Mouse (Mus musculus): Measurements from ENCODE around the gene Gm17349. TPM values are rescaled to one million over a fixed set of nuclear protein-coding genes. Genes with fewer than 3 reads are reported as not detected.
"Not testable (repeated sequence)": the region's sequence is repeated elsewhere in the genome, so short reads cannot be mapped to it uniquely, and the experiment has no call there.

The Gm17349 gene
- polyA plus RNA-seq, 1 experiment from 2014 or later, result not detected

DNA sequence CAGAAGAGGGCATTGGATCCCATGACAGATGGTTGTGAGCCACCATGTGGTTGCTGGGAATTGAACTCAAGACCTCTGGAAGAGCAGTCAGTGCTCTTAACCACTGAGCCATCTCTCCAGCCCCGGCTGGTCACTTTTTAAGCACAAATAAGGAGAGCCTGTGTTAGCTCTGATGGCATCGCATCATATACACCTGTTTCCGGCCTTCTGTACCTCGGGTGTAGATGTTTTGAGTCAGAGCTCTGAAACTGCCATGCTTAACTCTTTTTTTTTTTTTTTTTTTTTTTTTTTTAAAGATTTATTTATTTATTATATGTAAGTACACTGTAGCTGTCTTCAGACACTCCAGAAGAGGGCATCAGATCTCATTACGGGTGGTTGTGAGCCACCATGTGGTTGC, 21.7 kb upstream of the Gm17349 start:
- H3K36me3 ChIP-seq, result peaks cover 31% of the 10 kb centered on the region
- not testable (repeated sequence) for H3K9ac ChIP-seq; H3K4me2 ChIP-seq (replicated peaks); ATAC-seq (ENCODE audit: insufficient number of reproducible peaks, low FRiP score, low TSS enrichment, low read depth); H3K9me3 ChIP-seq (replicated peaks); H3K4me3 ChIP-seq (replicated peaks); H3K27ac ChIP-seq (replicated peaks); H3K27me3 ChIP-seq
- peaks cover 30% of the 10 kb centered on the region for H3K4me1 ChIP-seq
- WGBS, result 93% methylated on average over 5 of the region's 5 CpGs

DNA sequence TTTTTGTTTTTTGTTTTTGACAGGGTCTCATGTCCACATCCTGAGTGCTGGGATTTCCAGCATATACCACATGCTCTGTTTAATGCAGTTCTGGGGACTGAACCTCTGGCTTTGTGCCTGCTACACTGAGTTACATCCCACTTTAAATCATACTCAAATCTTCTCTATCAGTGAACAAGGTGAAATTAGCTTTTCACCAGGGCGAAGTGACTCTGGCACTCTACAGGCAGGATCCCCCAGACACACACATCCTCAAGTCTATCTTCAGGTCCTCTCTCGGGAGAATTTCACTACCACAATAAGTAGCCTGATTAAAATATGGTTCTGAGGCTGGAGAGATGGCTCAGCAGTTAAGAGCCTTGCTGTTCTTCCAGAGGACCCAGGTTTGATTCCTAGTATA, 21.3 kb upstream of the Gm17349 start:
- H3K4me3 ChIP-seq (replicated peaks), result peak overlapping the region; percentile 93
- WGBS, result 73% methylated on average over 2 of the region's 2 CpGs
- H3K9ac ChIP-seq, result no peak overlapping the region
- H3K4me1 ChIP-seq, result peaks cover 30% of the 10 kb centered on the region
- no peaks in the 10 kb centered on the region for H3K27me3 ChIP-seq
- no peak for ATAC-seq (ENCODE audit: insufficient number of reproducible peaks, low FRiP score, low TSS enrichment, low read depth)
- H3K4me2 ChIP-seq (replicated peaks), result peak overlapping the region; percentile 79
- H3K27ac ChIP-seq (replicated peaks), result no peak overlapping the region
- H3K9me3 ChIP-seq (replicated peaks), result no peaks in the 10 kb centered on the region
- H3K36me3 ChIP-seq, result peaks cover 31% of the 10 kb centered on the region

DNA sequence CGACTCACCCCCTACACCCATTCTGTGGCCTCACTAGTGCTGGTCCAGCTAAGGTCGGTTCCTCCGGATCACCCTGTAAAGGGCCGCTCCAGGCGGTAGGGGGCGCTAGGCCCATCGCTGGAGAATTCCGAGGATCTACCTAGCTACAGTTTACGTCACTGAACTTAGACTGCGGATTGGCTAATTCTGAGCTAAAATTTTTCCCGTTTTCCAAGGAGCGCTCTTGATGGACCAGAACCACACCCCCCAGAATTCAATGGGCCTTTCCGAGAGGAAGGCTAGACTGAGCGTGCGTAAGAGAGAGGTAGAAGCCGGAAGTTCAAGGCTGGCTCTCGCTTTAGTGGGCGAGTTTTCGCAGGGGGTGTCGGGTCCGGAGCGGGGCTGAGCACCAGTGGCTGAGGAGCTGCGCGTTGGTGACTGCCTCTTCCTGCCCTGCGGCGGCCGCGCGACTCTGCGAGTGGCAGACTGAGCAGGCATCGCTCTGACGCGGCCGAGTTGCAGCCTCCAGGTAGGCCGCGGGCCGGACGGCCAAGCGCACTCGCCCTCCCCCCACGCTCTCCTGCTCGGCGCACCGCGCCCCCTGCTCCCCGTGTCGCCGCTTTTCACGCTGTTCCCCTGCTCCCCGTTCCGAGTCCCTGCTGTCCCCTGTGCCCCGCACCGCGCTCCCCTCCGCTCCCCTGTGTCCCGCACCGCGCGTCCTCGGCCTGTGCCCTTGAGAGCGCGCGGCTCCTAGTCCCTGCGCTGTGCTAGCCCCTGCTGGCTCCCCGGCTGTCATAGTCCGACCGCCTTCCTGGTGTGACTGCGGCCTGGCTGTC, 20.3 kb upstream of the Gm17349 start, which contains the start of gene Cox14:
Gene Cox14, plus strand, starts transcription at position 278 of the 815 bp plus-strand sequence.
- WGBS, result under 1% methylated on average over 68 of the region's 68 CpGs
- peak within 1 kb of the TSS; percentile 91 for H3K27ac ChIP-seq (replicated peaks)
- peak within 1 kb of the TSS; percentile 93 for H3K4me3 ChIP-seq (replicated peaks)
- peaks cover 30% of the 10 kb centered on the region for H3K4me1 ChIP-seq
- H3K9me3 ChIP-seq (replicated peaks), result no peaks in the 10 kb centered on the region
- peaks cover 28% of the 10 kb centered on the region for H3K36me3 ChIP-seq
- peak within 1 kb of the TSS; percentile 79 for H3K4me2 ChIP-seq (replicated peaks)
- peak within 1 kb of the TSS; percentile 91 for H3K9ac ChIP-seq
- ATAC-seq (ENCODE audit: insufficient number of reproducible peaks, low FRiP score, low TSS enrichment, low read depth), result peak; percentile 95
- no peaks in the 10 kb centered on the region for H3K27me3 ChIP-seq

DNA sequence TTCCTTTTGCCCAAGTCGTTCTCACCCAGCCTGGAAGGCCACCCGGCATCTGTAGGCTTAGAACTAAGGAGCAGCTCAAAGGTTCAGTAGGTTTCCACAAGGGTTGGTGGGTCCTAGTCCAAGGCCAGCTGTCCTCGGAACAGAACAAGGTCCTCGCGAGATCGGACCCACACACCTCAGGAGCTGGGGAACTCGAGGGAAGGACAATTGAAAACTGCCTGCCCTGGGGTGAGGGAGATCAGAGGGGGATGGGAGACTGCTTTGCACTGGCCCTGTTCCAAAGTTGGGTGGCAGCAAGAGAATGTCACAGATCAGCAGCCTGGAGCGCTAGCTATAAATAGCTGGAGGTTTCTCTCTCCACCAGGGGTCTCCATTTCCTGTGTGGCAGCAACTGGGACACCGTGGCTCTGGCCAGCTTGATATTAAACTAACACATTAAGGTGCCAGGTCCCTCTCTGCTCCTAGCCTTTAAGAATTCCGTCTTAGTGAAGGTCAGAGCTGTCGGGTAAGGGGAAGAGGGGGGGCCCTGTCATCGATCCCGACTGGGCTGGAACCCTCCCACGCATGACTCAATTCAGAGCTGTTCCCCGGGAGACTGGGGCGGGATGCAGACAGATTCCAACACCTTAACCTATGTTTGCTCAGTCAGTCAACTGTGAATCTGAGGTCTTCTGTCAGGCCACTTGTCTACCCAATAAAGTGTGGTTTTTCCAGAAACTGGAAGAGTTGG, 19.2 kb upstream of the Gm17349 start:
- H3K9ac ChIP-seq, result peak overlapping the region; percentile 12
- 10% methylated on average over 16 of the region's 16 CpGs for WGBS
- peaks cover 25% of the 10 kb centered on the region for H3K36me3 ChIP-seq
- H3K4me2 ChIP-seq (replicated peaks), result peak overlapping the region; percentile 79
- no peaks in the 10 kb centered on the region for H3K27me3 ChIP-seq
- H3K4me3 ChIP-seq (replicated peaks), result peak overlapping the region; percentile 93
- H3K27ac ChIP-seq (replicated peaks), result peak overlapping the region; percentile 71
- 0 out of 2 replicates have a peak, but pooled peaks have one; percentile 4 for ATAC-seq (ENCODE audit: insufficient number of reproducible peaks, low FRiP score, low TSS enrichment, low read depth)
- no peaks in the 10 kb centered on the region for H3K9me3 ChIP-seq (replicated peaks)
- peaks cover 30% of the 10 kb centered on the region for H3K4me1 ChIP-seq

DNA sequence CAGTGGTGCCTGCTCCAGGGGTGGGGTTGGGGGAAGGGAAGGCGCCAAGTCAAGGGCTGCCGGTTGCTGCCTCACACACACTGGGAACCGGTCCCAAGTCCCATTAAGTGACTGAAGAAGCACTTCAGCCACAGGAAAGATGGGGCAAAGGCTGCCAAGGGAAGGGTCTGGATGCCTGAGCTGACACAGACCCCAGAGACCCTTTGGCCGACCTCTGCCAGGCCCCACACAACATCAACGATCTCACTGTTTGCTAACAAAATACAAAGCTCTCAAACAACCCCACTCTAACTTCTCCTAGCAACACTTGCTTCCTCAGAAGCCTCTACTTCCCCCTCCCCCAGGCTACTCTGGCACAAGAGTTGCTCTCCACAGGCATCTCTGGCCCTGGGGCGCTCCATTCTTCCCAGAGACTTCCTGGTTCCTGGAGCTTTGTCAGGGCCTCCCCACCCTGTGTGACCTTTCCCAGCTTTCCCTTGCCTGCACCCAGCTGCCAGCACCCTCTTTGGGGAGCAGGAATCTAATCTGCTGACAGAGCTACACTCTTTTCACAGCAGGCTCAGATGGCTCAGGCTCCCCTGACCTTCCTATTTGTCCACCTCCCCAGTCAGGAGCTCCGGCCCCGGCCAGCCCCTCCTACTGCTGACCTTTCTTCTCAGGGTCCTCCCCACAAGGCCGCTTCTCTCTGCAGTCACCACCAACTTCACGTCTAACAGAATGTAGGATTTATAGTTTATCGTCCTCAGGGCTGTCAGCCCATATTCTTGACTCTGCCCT, 18.4 kb upstream of the Gm17349 start:
- ATAC-seq (ENCODE audit: insufficient number of reproducible peaks, low FRiP score, low TSS enrichment, low read depth), result no peak
- 31% methylated on average over 11 of the region's 11 CpGs for WGBS

DNA sequence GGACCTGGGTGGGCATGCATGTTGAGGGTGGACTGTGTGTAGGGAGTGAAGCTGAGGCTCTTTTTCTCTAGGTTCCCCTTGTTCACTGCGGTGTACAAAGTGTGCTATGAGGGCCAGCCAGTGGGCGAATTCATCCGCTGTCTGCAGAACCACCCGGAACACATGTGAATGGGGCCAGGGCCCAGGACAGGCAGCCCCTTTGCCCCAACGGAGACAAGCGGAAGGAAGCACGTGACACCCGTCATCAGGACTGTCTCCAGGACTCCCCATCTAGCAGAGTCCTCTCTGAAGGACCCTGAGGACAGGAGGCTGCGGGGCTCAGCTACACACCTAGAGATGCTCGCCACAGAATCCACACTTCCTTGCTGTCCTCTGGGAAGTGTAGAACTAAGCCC, 17.8 kb upstream of the Gm17349 start:
- no peaks in the 10 kb centered on the region for H3K9me3 ChIP-seq (replicated peaks)
- H3K27ac ChIP-seq (replicated peaks), result peak overlapping the region; percentile 71; the same call in 1 of the 2 replicates
- no peak overlapping the region for H3K9ac ChIP-seq
- H3K36me3 ChIP-seq, result peaks cover 11% of the 10 kb centered on the region
- 47% methylated on average over 10 of the region's 10 CpGs for WGBS
- no peak for ATAC-seq (ENCODE audit: insufficient number of reproducible peaks, low FRiP score, low TSS enrichment, low read depth)
- H3K27me3 ChIP-seq, result no peaks in the 10 kb centered on the region
- H3K4me1 ChIP-seq, result peaks cover 30% of the 10 kb centered on the region
- no peak overlapping the region for H3K4me3 ChIP-seq (replicated peaks)
- H3K4me2 ChIP-seq (replicated peaks), result no peak overlapping the region

More for the DNA sequence above, 18.4 kb upstream of the Gm17349 start:
- H3K9me3 ChIP-seq (replicated peaks), result no peaks in the 10 kb centered on the region
- H3K4me2 ChIP-seq (replicated peaks), result peak overlapping the region; percentile 79
- H3K4me3 ChIP-seq (replicated peaks), result no peak overlapping the region
- H3K4me1 ChIP-seq, result peaks cover 30% of the 10 kb centered on the region
- H3K27me3 ChIP-seq, result no peaks in the 10 kb centered on the region
- no peak overlapping the region for H3K9ac ChIP-seq
- H3K36me3 ChIP-seq, result peaks cover 17% of the 10 kb centered on the region
- peak overlapping the region; percentile 71 for H3K27ac ChIP-seq (replicated peaks)

DNA sequence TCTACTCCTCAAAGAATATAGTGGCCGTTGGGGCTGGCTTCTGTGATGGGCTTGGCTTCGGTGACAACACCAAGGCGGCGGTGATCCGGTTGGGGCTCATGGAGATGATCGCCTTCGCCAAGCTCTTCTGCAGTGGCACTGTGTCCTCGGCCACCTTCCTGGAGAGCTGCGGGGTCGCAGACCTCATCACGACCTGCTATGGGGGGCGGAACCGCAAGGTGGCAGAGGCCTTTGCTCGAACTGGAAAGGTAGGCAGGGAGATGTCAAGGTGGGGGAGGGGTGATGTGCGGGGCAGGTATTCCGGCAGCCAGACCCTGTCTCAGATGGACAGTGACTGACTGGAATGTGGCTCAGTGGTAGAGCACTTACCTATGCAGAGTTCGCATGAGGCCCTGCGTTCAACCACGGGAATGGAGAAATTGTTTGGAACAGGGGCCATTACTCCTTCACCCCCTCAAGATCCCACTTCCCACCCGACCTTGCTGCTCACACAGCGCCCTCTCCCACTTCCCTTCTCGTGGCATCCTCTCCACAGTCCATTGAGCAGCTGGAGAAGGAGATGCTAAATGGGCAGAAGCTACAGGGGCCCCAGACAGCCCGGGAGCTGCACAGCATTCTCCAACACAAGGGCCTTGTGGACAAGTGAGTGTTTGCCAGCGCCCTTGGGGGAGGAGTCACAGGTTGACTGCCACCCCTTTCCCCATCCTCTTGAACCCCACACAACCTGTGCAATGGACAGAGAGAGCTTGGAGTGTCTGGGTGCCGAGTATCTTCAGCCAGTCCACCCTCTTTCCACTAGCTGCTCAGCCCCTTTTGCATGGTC, 16.8 kb upstream of the Gm17349 start:
- Histone ChIP-seq H3K4me1 (peaks cover 36% of the 10 kb centered on the region), H3K27ac (replicated peaks) (no peak overlapping the region), H3K9ac (no peak overlapping the region), H3K4me3 (replicated peaks) (no peak overlapping the region), H3K4me2 (replicated peaks) (no peak overlapping the region), H3K9me3 (replicated peaks) (no peaks in the 10 kb centered on the region), H3K27me3 (no peaks in the 10 kb centered on the region), H3K36me3 (0 out of 2 replicates have a peak, but pooled peaks cover 3% of the 10 kb centered on the region)
- no peak for ATAC-seq (ENCODE audit: insufficient number of reproducible peaks, low FRiP score, low TSS enrichment, low read depth)
- WGBS, result 75% methylated on average over 25 of the region's 25 CpGs

DNA sequence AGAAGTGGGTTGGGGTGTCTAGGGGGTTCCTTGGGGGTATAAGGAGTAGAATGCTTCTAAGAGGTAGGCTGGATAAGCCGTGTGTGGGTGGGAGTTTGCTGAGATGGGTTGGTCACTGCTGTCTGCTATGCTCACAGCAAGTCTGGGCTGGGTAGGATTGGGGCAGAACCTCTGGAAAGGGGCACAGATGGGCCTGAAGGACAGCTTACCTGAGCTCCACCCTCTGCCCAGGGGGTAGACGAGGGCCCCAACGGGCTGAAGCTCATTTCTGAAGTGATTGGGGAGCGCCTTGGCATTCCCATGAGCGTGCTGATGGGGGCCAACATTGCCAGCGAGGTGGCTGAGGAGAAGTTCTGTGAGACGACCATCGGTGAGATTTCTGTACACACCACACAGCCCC, 14.6 kb upstream of the Gm17349 start:
- ATAC-seq (ENCODE audit: insufficient number of reproducible peaks, low FRiP score, low TSS enrichment, low read depth), result no peak
- 65% methylated on average over 8 of the region's 8 CpGs for WGBS
- no peak overlapping the region for H3K4me2 ChIP-seq (replicated peaks)

DNA sequence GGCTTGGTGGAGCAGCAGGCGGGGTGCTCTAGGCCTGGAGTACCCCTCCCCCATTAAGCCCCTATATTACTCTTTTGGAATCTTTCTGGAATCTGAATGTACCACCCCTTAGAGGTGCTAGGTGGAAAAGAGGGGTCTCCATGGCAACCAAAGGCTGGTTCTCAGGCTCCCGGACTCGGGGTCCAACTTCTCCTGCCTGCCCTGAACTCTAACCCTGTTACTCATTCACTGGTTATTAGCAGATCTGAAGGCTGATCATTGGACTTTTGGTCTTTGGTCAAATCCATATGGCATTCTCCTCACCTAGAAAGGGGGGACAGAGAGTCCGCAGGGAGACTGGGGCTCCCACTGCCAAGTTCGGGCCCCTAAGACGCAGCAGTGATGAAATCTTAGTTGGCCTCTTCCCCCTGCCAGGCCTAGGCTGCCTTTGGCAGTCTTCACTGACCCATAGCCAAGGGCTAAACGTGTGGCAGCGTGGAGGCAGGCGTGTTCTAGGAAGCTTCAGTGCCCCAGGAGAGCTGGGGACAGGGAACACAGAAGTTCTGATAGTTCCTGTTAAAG, 13.3 kb upstream of the Gm17349 start:
- H3K4me2 ChIP-seq (replicated peaks), result no peak overlapping the region
- no peaks in the 10 kb centered on the region for H3K9me3 ChIP-seq (replicated peaks)
- peaks cover 16% of the 10 kb centered on the region for H3K36me3 ChIP-seq
- ATAC-seq (ENCODE audit: insufficient number of reproducible peaks, low FRiP score, low TSS enrichment, low read depth), result no peak
- H3K4me1 ChIP-seq, result peaks cover 22% of the 10 kb centered on the region
- no peaks in the 10 kb centered on the region for H3K27me3 ChIP-seq
- no peak overlapping the region for H3K9ac ChIP-seq
- WGBS, result 86% methylated on average over 9 of the region's 9 CpGs
- no peak overlapping the region for H3K27ac ChIP-seq (replicated peaks)
- H3K4me3 ChIP-seq (replicated peaks), result no peak overlapping the region

More for the DNA sequence above, 14.6 kb upstream of the Gm17349 start:
- Histone ChIP-seq H3K9me3 (replicated peaks) (no peaks in the 10 kb centered on the region), H3K27me3 (no peaks in the 10 kb centered on the region), H3K4me3 (replicated peaks) (no peak overlapping the region), H3K27ac (replicated peaks) (no peak overlapping the region), H3K4me1 (peaks cover 35% of the 10 kb centered on the region), H3K36me3 (peaks cover 5% of the 10 kb centered on the region), H3K9ac (no peak overlapping the region)
